Mouse (Mus musculus) splenic B cell, adult 2 months (primary cell): Measurements from ENCODE around the gene Chmp4b.

Experiments
- DNase-seq: peaks from one replicate; pipeline ENCODE4 v3.0.0-alpha.2; 2011; ENCODE audit warnings: low read depth, low spot score
- H3K27me3 ChIP-seq: 2 replicates; pipeline ENCODE4 v1.6.1; 2012; ENCODE audit warnings: mild to moderate bottlenecking, low read length, moderate library complexity, mixed read lengths; ENCODE audit not compliant: control insufficient read depth, poor library complexity, insufficient read depth, severe bottlenecking
- H3K36me3 ChIP-seq: 2 replicates; pipeline ENCODE4 v1.6.1; 2012; ENCODE audit warnings: mild to moderate bottlenecking, low read length, moderate library complexity, mixed read lengths; ENCODE audit not compliant: control insufficient read depth, poor library complexity, insufficient read depth, severe bottlenecking

Gene Chmp4b

DNA sequence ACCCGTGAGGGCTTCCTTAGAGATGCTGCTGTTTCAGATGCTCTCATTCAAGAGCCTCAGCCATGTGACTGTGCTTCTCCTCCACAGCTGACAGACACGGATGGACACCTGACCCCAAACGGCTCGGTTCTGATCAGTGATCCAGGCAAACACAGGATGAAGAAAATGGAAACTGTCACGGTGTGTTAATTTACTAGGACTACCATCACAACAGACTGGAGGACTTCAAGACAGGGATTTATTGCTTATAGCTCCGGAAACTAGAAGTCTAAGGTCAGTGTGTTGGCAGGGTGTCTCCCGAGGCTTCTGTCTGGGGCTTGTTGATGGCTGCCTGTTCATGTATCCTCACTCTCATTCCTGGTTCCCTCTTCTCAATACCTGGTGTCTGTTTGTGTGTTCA lies 83.9 kb downstream of the Chmp4b start:
- H3K27me3 ChIP-seq = no peaks in the 10 kb centered on the region
- DNase-seq = no peak

DNA sequence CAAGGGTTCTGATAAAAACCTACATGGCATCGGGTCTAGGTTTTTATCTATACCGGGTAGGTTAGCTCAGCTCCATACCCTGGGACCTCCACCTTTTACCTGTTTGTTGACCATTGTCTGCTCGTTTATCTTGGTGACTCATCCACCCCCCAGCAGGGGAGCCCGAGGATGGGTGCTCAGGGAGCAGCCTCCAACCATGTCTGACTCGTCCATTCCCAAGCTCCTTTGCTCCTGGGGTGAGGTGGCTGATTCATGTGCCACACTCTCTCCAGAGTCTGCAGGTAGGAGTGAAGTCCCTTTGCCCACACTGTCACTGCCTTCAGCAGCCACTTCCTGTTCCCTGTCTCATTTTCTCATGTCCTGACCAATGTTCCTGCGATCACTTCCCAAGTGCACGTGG lies 84.5 kb downstream of the Chmp4b start:
- Histone ChIP-seq H3K36me3 (no peaks in the 10 kb centered on the region), H3K27me3 (no peaks in the 10 kb centered on the region)
- no peak for DNase-seq

More for the DNA sequence above, 83.9 kb downstream of the Chmp4b start:
- H3K36me3 ChIP-seq = no peaks in the 10 kb centered on the region

GRCm38 (mm10) chr2:154738621-154739020 lies 87.1 kb downstream of the Chmp4b start:
- no peak for DNase-seq
- Histone ChIP-seq H3K36me3 (no peaks in the 10 kb centered on the region), H3K27me3 (no peaks in the 10 kb centered on the region)

DNA sequence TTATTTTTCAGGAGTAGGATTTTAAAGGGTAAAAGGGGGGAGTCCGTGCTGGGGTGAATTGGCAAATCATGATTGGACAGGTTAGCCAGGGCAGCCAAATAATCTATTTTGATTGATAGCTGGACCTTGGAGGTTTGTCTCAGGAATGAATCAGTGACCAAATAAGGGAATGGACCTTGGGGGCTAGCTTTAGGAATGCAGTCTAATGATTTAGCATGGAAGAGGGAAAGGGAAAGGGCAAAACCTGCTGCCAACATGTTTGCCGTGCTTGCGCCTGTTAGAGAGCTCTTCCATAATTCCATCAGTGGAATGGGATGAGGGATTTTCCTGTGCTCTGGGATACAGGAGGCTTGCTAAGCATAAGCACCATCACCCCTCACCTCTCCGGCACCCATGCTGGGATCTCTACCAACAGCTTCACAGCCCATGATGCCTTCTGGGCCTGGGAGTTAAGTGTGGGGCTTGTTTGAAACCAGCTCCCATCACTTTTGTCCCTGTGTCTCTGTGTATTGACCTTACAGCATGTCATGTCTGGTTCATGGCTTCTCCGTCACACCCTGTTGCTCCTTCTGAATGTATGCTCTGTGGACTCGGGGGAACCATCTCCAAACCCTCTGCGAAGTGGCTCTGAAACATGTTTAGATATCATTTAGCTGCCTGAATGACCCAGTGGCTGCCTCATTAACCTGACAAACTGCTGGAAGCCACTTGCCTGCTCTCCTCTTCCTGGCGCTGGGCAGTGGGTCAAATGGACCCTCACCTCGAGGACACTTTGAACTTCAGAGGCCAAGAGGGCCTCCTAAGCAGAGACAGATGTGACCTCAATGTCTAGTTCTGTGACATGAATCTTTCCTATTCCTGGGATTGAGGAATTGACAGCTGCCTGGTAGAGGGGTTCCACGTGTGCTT lies 91.7 kb downstream of the Chmp4b start:
- Histone ChIP-seq H3K27me3 (no peaks in the 10 kb centered on the region; the same call in 1 of the 2 replicates), H3K36me3 (no peaks in the 10 kb centered on the region)
- no peak for DNase-seq

GRCm38 (mm10) chr2:154743915-154744314 lies 92.4 kb downstream of the Chmp4b start:
- DNase-seq = no peak
- no peaks in the 10 kb centered on the region for H3K36me3 ChIP-seq
- H3K27me3 ChIP-seq = no peaks in the 10 kb centered on the region; the same call in 1 of the 2 replicates
